Mouse (Mus musculus) heart, embryonic 11.5 days (tissue): ENCODE results near the gene Vmn1r39. TPM values are rescaled to one million over a fixed set of nuclear protein-coding genes. Genes with fewer than 3 reads are reported as not detected.
"Not testable (repeated sequence)": the region's sequence is repeated elsewhere in the genome, so short reads cannot be mapped to it uniquely, and the experiment has no call there.

ENCODE experiments used
- ATAC-seq: fragments of 200-750 bp; cut with Nextera tagmentation; replicated peaks from 2 replicates; pipeline ENCODE4 v1.8.0; 2017; ENCODE audit warnings: moderate library complexity; ENCODE audit not compliant: insufficient number of reproducible peaks, low FRiP score, low TSS enrichment
- H3K27ac ChIP-seq: fragments of 300-500 bp; sonication (generic); 2 replicates; pipeline ENCODE4 v1.5.1; 2014; ENCODE audit warnings: mild to moderate bottlenecking, low read depth, low read length
- H3K27me3 ChIP-seq: fragments of 300-500 bp; sonication (generic); 2 replicates; pipeline ENCODE4 v1.6.1; 2014; ENCODE audit warnings: mild to moderate bottlenecking, low read length, mixed read lengths; ENCODE audit not compliant: control insufficient read depth, insufficient read depth
- H3K36me3 ChIP-seq: fragments of 300-500 bp; sonication (generic); 2 replicates; pipeline ENCODE4 v1.6.1; 2014; ENCODE audit warnings: mild to moderate bottlenecking, low read length, moderate library complexity, mixed read lengths; ENCODE audit not compliant: control insufficient read depth, insufficient read depth
- H3K4me1 ChIP-seq: fragments of 300-500 bp; sonication (generic); 2 replicates; pipeline ENCODE4 v1.6.1; 2014; ENCODE audit warnings: low read length; ENCODE audit not compliant: control insufficient read depth, insufficient read depth
- H3K4me2 ChIP-seq: fragments of 300-500 bp; sonication (generic); 2 replicates; pipeline ENCODE4 v1.6.1; 2014; ENCODE audit warnings: mild to moderate bottlenecking, moderate library complexity
- H3K4me3 ChIP-seq: fragments of 300-500 bp; sonication (generic); 2 replicates; pipeline ENCODE4 v1.5.1; 2014; ENCODE audit warnings: low read depth, low read length
- H3K9ac ChIP-seq: fragments of 300-500 bp; sonication (generic); 2 replicates; pipeline ENCODE4 v1.6.1; 2014; ENCODE audit warnings: mild to moderate bottlenecking, low read depth, low read length, moderate library complexity
- H3K9me3 ChIP-seq: fragments of 300-500 bp; sonication (generic); replicated peaks from 2 replicates; pipeline ENCODE4 v1.6.1; 2016; ENCODE audit warnings: low read length; ENCODE audit not compliant: control insufficient read depth
- WGBS: fragments of 180-500 bp; shearing (Covaris S2); extraction: QIAGEN DNeasy Blood & Tissue Kit; methylation state at CpG from one replicate; pipeline ENCODE4 v1.1.7; 2014; ENCODE audit not compliant: insufficient replicate concordance; 5-methylcytosine and 5-hydroxymethylcytosine counted together
- polyA plus RNA-seq: library from polyadenylated mRNA; unstranded; fragments of >200 nt; fragmentation: Nextera tagmentation; extraction: Ambion mirVana; gene quantifications from 2 replicates; pipeline ENCODE4 v1.2.1, GENCODE M21; 2014

The Vmn1r39 gene
- not detected in 2 replicates for polyA plus RNA-seq

- ATAC-seq: no peak
- WGBS: 90% methylated on average over 2 of the region's 2 CpGs
- no peaks in the 10 kb centered on the region for H3K27me3 ChIP-seq
- no peak within 1 kb of the TSS for H3K9ac ChIP-seq
- H3K4me1 ChIP-seq: no peaks in the 10 kb centered on the region
- no peak within 1 kb of the TSS for H3K4me3 ChIP-seq
- no peaks in the 10 kb centered on the region for H3K36me3 ChIP-seq
- no peak within 1 kb of the TSS for H3K4me2 ChIP-seq
- no peak within 1 kb of the TSS for H3K27ac ChIP-seq
- H3K9me3 ChIP-seq: no peaks in the 10 kb centered on the region
Measured at GRCm38 (mm10) chr6:66810509-66810908, at the start of gene Vmn1r39. Vmn1r39 (minus strand) TSS chr6:66810609.

GRCm38 (mm10) chr6:66859391-66859790, 49.0 kb upstream of the Vmn1r39 start:
- no peaks in the 10 kb centered on the region for H3K36me3 ChIP-seq
- H3K27me3 ChIP-seq: no peaks in the 10 kb centered on the region
- H3K27ac ChIP-seq: no peak overlapping the region
- H3K4me1 ChIP-seq: no peaks in the 10 kb centered on the region
- H3K9ac ChIP-seq: no peak overlapping the region
- no peak overlapping the region for H3K4me3 ChIP-seq
- no peak for ATAC-seq
- no peak overlapping the region for H3K4me2 ChIP-seq
- H3K9me3 ChIP-seq: no peaks in the 10 kb centered on the region

- Histone ChIP-seq H3K4me3 (no peak overlapping the region), H3K9me3 (no peaks in the 10 kb centered on the region), H3K36me3 (no peaks in the 10 kb centered on the region), H3K9ac (no peak overlapping the region), H3K27me3 (no peaks in the 10 kb centered on the region), H3K4me1 (no peaks in the 10 kb centered on the region), H3K27ac (no peak overlapping the region), H3K4me2 (no peak overlapping the region)
- WGBS: 70% methylated on average over 1 of the region's 1 CpGs
- no peak for ATAC-seq
Measured at GRCm38 (mm10) chr6:66858356-66858755, 47.9 kb upstream of the Vmn1r39 start.

GRCm38 (mm10) chr6:66856236-66856635, 45.8 kb upstream of the Vmn1r39 start:
- Histone ChIP-seq H3K27ac (no peak overlapping the region), H3K4me2 (no peak overlapping the region), H3K4me1 (no peaks in the 10 kb centered on the region), H3K4me3 (no peak overlapping the region), H3K9ac (no peak overlapping the region), H3K36me3 (no peaks in the 10 kb centered on the region), H3K27me3 (no peaks in the 10 kb centered on the region), H3K9me3 (no peaks in the 10 kb centered on the region)
- ATAC-seq: no peak

GRCm38 (mm10) chr6:66848936-66849335, 38.5 kb upstream of the Vmn1r39 start:
- Histone ChIP-seq H3K9ac (no peak overlapping the region), H3K4me1 (peaks cover 3% of the 10 kb centered on the region; the same call in 1 of the 2 replicates), H3K4me2 (no peak overlapping the region), H3K9me3 (no peaks in the 10 kb centered on the region), H3K4me3 (no peak overlapping the region), H3K27ac (no peak overlapping the region), H3K36me3 (no peaks in the 10 kb centered on the region), H3K27me3 (no peaks in the 10 kb centered on the region)
- 23% methylated on average over 4 of the region's 4 CpGs for WGBS
- no peak for ATAC-seq

GRCm38 (mm10) chr6:66840631-66841030, 30.2 kb upstream of the Vmn1r39 start:
- WGBS: 6% methylated on average over 1 of the region's 1 CpGs
- ATAC-seq, H3K4me1 ChIP-seq, H3K4me3 ChIP-seq, H3K27me3 ChIP-seq, H3K9ac ChIP-seq, H3K9me3 ChIP-seq, H3K36me3 ChIP-seq, H3K4me2 ChIP-seq, H3K27ac ChIP-seq: not testable (repeated sequence)

GRCm38 (mm10) chr6:66836932-66837331, 26.5 kb upstream of the Vmn1r39 start:
- ATAC-seq: no peak
- H3K4me1 ChIP-seq: no peaks in the 10 kb centered on the region

GRCm38 (mm10) chr6:66806311-66806710, 4.1 kb downstream of the Vmn1r39 start:
- H3K9me3 ChIP-seq: no peaks in the 10 kb centered on the region
- no peak overlapping the region for H3K27ac ChIP-seq
- no peaks in the 10 kb centered on the region for H3K36me3 ChIP-seq
- no peak overlapping the region for H3K4me3 ChIP-seq
- H3K4me1 ChIP-seq: no peaks in the 10 kb centered on the region
- H3K4me2 ChIP-seq: no peak overlapping the region
- H3K27me3 ChIP-seq: no peaks in the 10 kb centered on the region
- ATAC-seq: no peak
- no peak overlapping the region for H3K9ac ChIP-seq
- WGBS: 59% methylated on average over 1 of the region's 1 CpGs

More at GRCm38 (mm10) chr6:66836932-66837331, 26.5 kb upstream of the Vmn1r39 start:
- Histone ChIP-seq H3K4me3 (no peak overlapping the region), H3K4me2 (no peak overlapping the region), H3K27me3 (no peaks in the 10 kb centered on the region), H3K36me3 (no peaks in the 10 kb centered on the region), H3K9ac (no peak overlapping the region), H3K27ac (no peak overlapping the region), H3K9me3 (no peaks in the 10 kb centered on the region)

- 75% methylated on average over 3 of the region's 3 CpGs for WGBS
- H3K4me2 ChIP-seq: no peak overlapping the region
Measured at GRCm38 (mm10) chr6:66805713-66806112, 4.7 kb downstream of the Vmn1r39 start.

More at GRCm38 (mm10) chr6:66805713-66806112, 4.7 kb downstream of the Vmn1r39 start:
- no peak overlapping the region for H3K4me3 ChIP-seq
- H3K9me3 ChIP-seq: no peaks in the 10 kb centered on the region
- H3K27me3 ChIP-seq: no peaks in the 10 kb centered on the region
- ATAC-seq: no peak
- no peaks in the 10 kb centered on the region for H3K4me1 ChIP-seq
- no peak overlapping the region for H3K27ac ChIP-seq
- no peak overlapping the region for H3K9ac ChIP-seq
- H3K36me3 ChIP-seq: no peaks in the 10 kb centered on the region
